Mouse (Mus musculus) cerebellum, adult 2 months (tissue): ENCODE data around the gene Cox6a2. TPM values are rescaled to one million over a fixed set of nuclear protein-coding genes. Genes with fewer than 3 reads are reported as not detected.
"Not testable (repeated sequence)": the region's sequence is repeated elsewhere in the genome, so short reads cannot be mapped to it uniquely, and the experiment has no call there.

ENCODE experiments used
- DNase-seq, 2 experiments: peaks; one replicate each; pipeline ENCODE4 v3.0.0; 2021
- H3K27ac ChIP-seq: fragments of 200-500 bp; 2 replicates; pipeline ENCODE4 v1.5.1; 2012; ENCODE audit warnings: low read length, control low read depth, inconsistent platforms; ENCODE audit not compliant: insufficient read depth
- H3K27me3 ChIP-seq: fragments of 200-500 bp; 2 replicates; pipeline ENCODE4 v1.6.1; 2012; ENCODE audit warnings: inconsistent platforms, mild to moderate bottlenecking, low read length, moderate library complexity; ENCODE audit not compliant: control insufficient read depth, insufficient read depth
- H3K4me1 ChIP-seq: fragments of 200-500 bp; 2 replicates; pipeline ENCODE4 v1.6.1; 2011; ENCODE audit warnings: low read length; ENCODE audit not compliant: control insufficient read depth, insufficient read depth
- H3K4me3 ChIP-seq: fragments of 200-500 bp; replicated peaks from 2 replicates; pipeline ENCODE3; 2011; ENCODE audit warnings: mild to moderate bottlenecking, low read depth, low read length, control low read depth; ENCODE audit not compliant: insufficient read depth
- CTCF ChIP-seq: fragments of 200-500 bp; IDR thresholded peaks from 2 replicates; pipeline ENCODE4 v1.5.1; 2011; ENCODE audit warnings: low read depth, mild to moderate bottlenecking, control low read depth, low read length, moderate library complexity, borderline replicate concordance; ENCODE audit not compliant: insufficient read depth
- POLR2A ChIP-seq: fragments of 200-500 bp; IDR thresholded peaks from 2 replicates; pipeline ENCODE4 v1.6.1; 2011; ENCODE audit warnings: low read length, control low read depth, borderline replicate concordance; ENCODE audit not compliant: insufficient read depth
- WGBS: fragments of 180-500 bp; shearing (Covaris S2); methylation state at CpG from one replicate; pipeline ENCODE4 v1.1.7; 2018; 5-methylcytosine and 5-hydroxymethylcytosine counted together
- polyA plus RNA-seq: library from polyadenylated mRNA; depleted of rRNA; stranded (reverse); fragments of >200 nt; gene quantifications from 2 replicates; pipeline ENCODE4 v1.2.3, GENCODE M21; 2012; rRNA removed

The Cox6a2 gene
- polyA plus RNA-seq, 1 experiment: 0.82 TPM

- H3K27me3 ChIP-seq: no peaks in the 10 kb centered on the region
- no peak for TF ChIP-seq CTCF
- TF ChIP-seq POLR2A: no peak
- H3K27ac ChIP-seq: no peak overlapping the region
- WGBS: 87% methylated on average over 10 of the region's 10 CpGs
- no peaks in the 10 kb centered on the region; the same call in 1 of the 2 replicates for H3K4me1 ChIP-seq
- H3K4me3 ChIP-seq: no peak overlapping the region
- DNase-seq: no peak
These were observed 24.5 kb downstream of the Cox6a2 start for GRCm38 (mm10) chr7:128181691-128182090.

- TF ChIP-seq CTCF (no peak), POLR2A (no peak)
- H3K4me3 ChIP-seq: no peak overlapping the region
- H3K27ac ChIP-seq: no peak overlapping the region
- no peaks in the 10 kb centered on the region; the same call in 1 of the 2 replicates for H3K4me1 ChIP-seq
- WGBS: 81% methylated on average over 6 of the region's 6 CpGs
- no peaks in the 10 kb centered on the region for H3K27me3 ChIP-seq
- no peak for DNase-seq
These were observed 25.6 kb downstream of the Cox6a2 start for GRCm38 (mm10) chr7:128180546-128180945.

GRCm38 (mm10) chr7:128180126-128180525 is 26.1 kb downstream of the Cox6a2 start:
- Histone ChIP-seq H3K27ac (no peak overlapping the region), H3K27me3 (no peaks in the 10 kb centered on the region), H3K4me3 (no peak overlapping the region), H3K4me1 (no peaks in the 10 kb centered on the region; the same call in 1 of the 2 replicates)
- DNase-seq: no peak
- WGBS: 76% methylated on average over 7 of the region's 7 CpGs
- no peak for TF ChIP-seq POLR2A
- no peak for TF ChIP-seq CTCF

GRCm38 (mm10) chr7:128178385-128178784 is 27.8 kb downstream of the Cox6a2 start:
- Histone ChIP-seq H3K27me3 (no peaks in the 10 kb centered on the region), H3K4me3 (no peak overlapping the region), H3K4me1 (no peaks in the 10 kb centered on the region; the same call in 1 of the 2 replicates), H3K27ac (no peak overlapping the region)
- WGBS: 26% methylated on average over 2 of the region's 2 CpGs
- DNase-seq: no peak
- TF ChIP-seq CTCF (no peak), POLR2A (no peak)

GRCm38 (mm10) chr7:128169996-128170395 is 36.2 kb downstream of the Cox6a2 start:
- no peak for DNase-seq
- WGBS: 78% methylated on average over 3 of the region's 3 CpGs
- TF ChIP-seq CTCF: no peak
- TF ChIP-seq POLR2A: no peak
- no peak overlapping the region for H3K27ac ChIP-seq
- H3K27me3 ChIP-seq: no peaks in the 10 kb centered on the region
- no peaks in the 10 kb centered on the region for H3K4me1 ChIP-seq
- no peak overlapping the region for H3K4me3 ChIP-seq

- no peaks in the 10 kb centered on the region for H3K27me3 ChIP-seq
- 88% methylated on average over 7 of the region's 7 CpGs for WGBS
- H3K27ac ChIP-seq: no peak overlapping the region
- TF ChIP-seq POLR2A: no peak
- no peak for DNase-seq
- H3K4me3 ChIP-seq: no peak overlapping the region
- no peaks in the 10 kb centered on the region for H3K4me1 ChIP-seq
These were observed 39.8 kb downstream of the Cox6a2 start for GRCm38 (mm10) chr7:128166391-128166790.

GRCm38 (mm10) chr7:128164001-128164400 is 42.2 kb downstream of the Cox6a2 start:
- 96% methylated on average over 4 of the region's 4 CpGs for WGBS
- no peaks in the 10 kb centered on the region for H3K27me3 ChIP-seq
- no peak for DNase-seq

GRCm38 (mm10) chr7:128158688-128159354 is 47.4 kb downstream of the Cox6a2 start:
- not testable (repeated sequence) for DNase-seq, H3K27ac ChIP-seq, H3K27me3 ChIP-seq, H3K4me1 ChIP-seq, H3K4me3 ChIP-seq
- WGBS: 85% methylated on average over 8 of the region's 8 CpGs

More at GRCm38 (mm10) chr7:128164001-128164400, 42.2 kb downstream of the Cox6a2 start:
- Histone ChIP-seq H3K4me1 (no peaks in the 10 kb centered on the region), H3K4me3 (no peak overlapping the region), H3K27ac (no peak overlapping the region)
- TF ChIP-seq POLR2A: no peak
- TF ChIP-seq CTCF: no peak

Other genes with a start within 250 kb of the Cox6a2 start
- 451 and 486 TPM in 2 replicates for gene Fus, start 238.9 kb downstream of the Cox6a2 start, polyA plus RNA-seq
- 3.9 and 5.1 TPM in 2 replicates for gene Pycard, start 212.5 kb downstream of the Cox6a2 start, polyA plus RNA-seq
- 2.1 and 2.3 TPM in 2 replicates for gene Trim72, start 202.4 kb downstream of the Cox6a2 start, polyA plus RNA-seq
- 3.4 and 4.2 TPM in 2 replicates for gene Itgam, start 143.7 kb downstream of the Cox6a2 start, polyA plus RNA-seq
- gene Gm49368, start 143.7 kb downstream of the Cox6a2 start, polyA plus RNA-seq: not detected in 2 replicates
- 0.10 and 0.14 TPM in 2 replicates for gene Itgax, start 76.8 kb downstream of the Cox6a2 start, polyA plus RNA-seq
- gene Itgad, start 52.0 kb downstream of the Cox6a2 start, polyA plus RNA-seq: 0.92 and 1.2 TPM in 2 replicates
- gene Armc5, start 31.0 kb upstream of the Cox6a2 start, polyA plus RNA-seq: 16.1 and 17.2 TPM in 2 replicates
- 2.6 and 2.8 TPM in 2 replicates for gene 9130023H24Rik, start 31.6 kb upstream of the Cox6a2 start, polyA plus RNA-seq
- gene Tgfb1i1, start 40.4 kb upstream of the Cox6a2 start, polyA plus RNA-seq: 10.8 and 13.1 TPM in 2 replicates
- gene Slc5a2, start 59.3 kb upstream of the Cox6a2 start, polyA plus RNA-seq: 0.30 and 0.51 TPM in 2 replicates
- 35.4 and 38.9 TPM in 2 replicates for gene BC017158, start 91.8 kb upstream of the Cox6a2 start, polyA plus RNA-seq
- gene Rgs10, start 212.4 kb upstream of the Cox6a2 start, polyA plus RNA-seq: 68.2 and 73.0 TPM in 2 replicates